Mouse (Mus musculus) lung, adult 2 months (tissue): ENCODE measurements around the gene Prlh.

ENCODE experiments used
- CTCF ChIP-seq: fragments of 200-500 bp; IDR thresholded peaks from 2 replicates; pipeline ENCODE4 v1.5.1; 2011; ENCODE audit warnings: mild to moderate bottlenecking, low read length, control low read depth; ENCODE audit not compliant: insufficient read depth
- POLR2A ChIP-seq: fragments of 200-500 bp; IDR thresholded peaks from 2 replicates; pipeline ENCODE4 v1.6.1; 2011; ENCODE audit warnings: low read depth, mild to moderate bottlenecking, control low read depth, low read length, borderline replicate concordance; ENCODE audit errors: extremely low read depth

GRCm38 (mm10) chr1:91002641-91003040, 49.7 kb downstream of the Prlh start:
- TF ChIP-seq CTCF (no peak), POLR2A (no peak)
